Mouse (Mus musculus) liver, embryonic 16.5 days (tissue): Measurements from ENCODE around the gene Acss2. TPM values are rescaled to one million over a fixed set of nuclear protein-coding genes. Genes with fewer than 3 reads are reported as not detected.

Experiments used
- ATAC-seq: fragments of 200-750 bp; cut with Nextera tagmentation; 2 replicates; pipeline ENCODE4 v1.8.0; 2017; ENCODE audit warnings: low read depth, mild to moderate bottlenecking, moderate number of reproducible peaks, moderate library complexity
- H3K27ac ChIP-seq: fragments of 300-500 bp; sonication (generic); 2 replicates; pipeline ENCODE4 v1.5.1; 2014; ENCODE audit warnings: mild to moderate bottlenecking, low read length
- H3K27me3 ChIP-seq: fragments of 300-500 bp; sonication (generic); 2 replicates; pipeline ENCODE4 v1.6.1; 2014; ENCODE audit warnings: low read depth, low read length, mixed read lengths; ENCODE audit not compliant: control insufficient read depth, insufficient read depth
- H3K36me3 ChIP-seq: fragments of 300-500 bp; sonication (generic); 2 replicates; pipeline ENCODE4 v1.6.1; 2014; ENCODE audit warnings: mild to moderate bottlenecking; ENCODE audit not compliant: control insufficient read depth, insufficient read depth
- H3K4me1 ChIP-seq: fragments of 300-500 bp; sonication (generic); 2 replicates; pipeline ENCODE4 v1.6.1; 2014; ENCODE audit warnings: low read depth, low read length, mixed read lengths; ENCODE audit not compliant: control insufficient read depth
- H3K4me2 ChIP-seq: fragments of 300-500 bp; sonication (generic); 2 replicates; pipeline ENCODE4 v1.6.1; 2014; ENCODE audit warnings: low read depth, low read length, mixed read lengths
- H3K4me3 ChIP-seq: fragments of 300-500 bp; sonication (generic); 2 replicates; pipeline ENCODE4 v1.5.1; 2014; ENCODE audit warnings: low read depth, mild to moderate bottlenecking, low read length
- H3K9ac ChIP-seq: fragments of 300-500 bp; sonication (generic); 2 replicates; pipeline ENCODE4 v1.6.1; 2014; ENCODE audit warnings: low read depth, low read length
- H3K9me3 ChIP-seq: fragments of 300-500 bp; sonication (generic); replicated peaks from 2 replicates; pipeline ENCODE4 v1.6.1; 2016; ENCODE audit warnings: low read length; ENCODE audit not compliant: control insufficient read depth
- WGBS: fragments of 180-500 bp; shearing (Covaris S2); extraction: QIAGEN DNeasy Blood & Tissue Kit; methylation state at CpG from one replicate; pipeline ENCODE4 v1.1.7; 2014; ENCODE audit not compliant: insufficient replicate concordance; 5-methylcytosine and 5-hydroxymethylcytosine counted together
- polyA plus RNA-seq: library from polyadenylated mRNA; unstranded; fragments of >200 nt; fragmentation: Nextera tagmentation; extraction: Ambion mirVana; gene quantifications from 2 replicates; pipeline ENCODE4 v1.2.1, GENCODE M21; 2015

Gene Acss2
- polyA plus RNA-seq, 1 experiment from 2014 or later: 29.6 TPM

GRCm38 (mm10) chr2:155627030-155627738 lies 109.4 kb downstream of the Acss2 start:
- no peak overlapping the region for H3K4me3 ChIP-seq
- peaks cover 16% of the 10 kb centered on the region for H3K4me1 ChIP-seq
- no peak overlapping the region for H3K27ac ChIP-seq
- ATAC-seq: peak; percentile 19; the same call in 1 of the 2 replicates
- no peak overlapping the region for H3K9ac ChIP-seq
- H3K9me3 ChIP-seq: no peaks in the 10 kb centered on the region
- peaks cover 48% of the 10 kb centered on the region for H3K27me3 ChIP-seq
- no peaks in the 10 kb centered on the region for H3K36me3 ChIP-seq
- 39% methylated on average over 21 of the region's 21 CpGs for WGBS
- H3K4me2 ChIP-seq: no peak overlapping the region

- WGBS: 74% methylated on average over 9 of the region's 9 CpGs
Observed at GRCm38 (mm10) chr2:155628112-155628511, 110.4 kb downstream of the Acss2 start.

GRCm38 (mm10) chr2:155628519-155628918 lies 110.8 kb downstream of the Acss2 start:
- Histone ChIP-seq H3K27ac (no peak overlapping the region), H3K4me2 (no peak overlapping the region), H3K9ac (no peak overlapping the region), H3K27me3 (peaks cover 48% of the 10 kb centered on the region), H3K36me3 (no peaks in the 10 kb centered on the region), H3K4me1 (peaks cover 13% of the 10 kb centered on the region), H3K9me3 (no peaks in the 10 kb centered on the region), H3K4me3 (no peak overlapping the region)
- no peak for ATAC-seq
- 74% methylated on average over 13 of the region's 13 CpGs for WGBS

More at GRCm38 (mm10) chr2:155628112-155628511, 110.4 kb downstream of the Acss2 start:
- H3K4me3 ChIP-seq: no peak overlapping the region
- H3K9ac ChIP-seq: no peak overlapping the region
- H3K27ac ChIP-seq: no peak overlapping the region
- ATAC-seq: no peak
- no peak overlapping the region for H3K4me2 ChIP-seq
- H3K9me3 ChIP-seq: no peaks in the 10 kb centered on the region
- peaks cover 13% of the 10 kb centered on the region for H3K4me1 ChIP-seq
- H3K27me3 ChIP-seq: peaks cover 48% of the 10 kb centered on the region
- no peaks in the 10 kb centered on the region for H3K36me3 ChIP-seq

GRCm38 (mm10) chr2:155629231-155629661 lies 111.5 kb downstream of the Acss2 start:
- peak overlapping the region; percentile 40 for H3K4me3 ChIP-seq
- WGBS: 2% methylated on average over 35 of the region's 35 CpGs
- H3K27me3 ChIP-seq: peaks cover 48% of the 10 kb centered on the region
- 0 out of 2 replicates have a peak overlapping the region, but pooled peaks have one; percentile 7 for H3K9ac ChIP-seq
- peak overlapping the region; percentile 55 for H3K4me2 ChIP-seq
- H3K9me3 ChIP-seq: no peaks in the 10 kb centered on the region
- peaks cover 11% of the 10 kb centered on the region for H3K4me1 ChIP-seq
- H3K27ac ChIP-seq: no peak overlapping the region
- H3K36me3 ChIP-seq: no peaks in the 10 kb centered on the region; the same call in 1 of the 2 replicates
- ATAC-seq: no peak

GRCm38 (mm10) chr2:155630153-155630552 lies 112.4 kb downstream of the Acss2 start:
- no peak for ATAC-seq
- WGBS: 24% methylated on average over 20 of the region's 20 CpGs
- H3K27me3 ChIP-seq: peaks cover 48% of the 10 kb centered on the region

GRCm38 (mm10) chr2:155630590-155631416 lies 113.1 kb downstream of the Acss2 start:
- WGBS: 24% methylated on average over 43 of the region's 43 CpGs
- ATAC-seq: no peak
- Histone ChIP-seq H3K27ac (no peak overlapping the region), H3K27me3 (peaks cover 48% of the 10 kb centered on the region), H3K9ac (no peak overlapping the region), H3K4me1 (peaks cover 8% of the 10 kb centered on the region), H3K36me3 (no peaks in the 10 kb centered on the region; the same call in 1 of the 2 replicates), H3K4me3 (no peak overlapping the region), H3K9me3 (no peaks in the 10 kb centered on the region), H3K4me2 (no peak overlapping the region)

More at GRCm38 (mm10) chr2:155630153-155630552, 112.4 kb downstream of the Acss2 start:
- Histone ChIP-seq H3K27ac (no peak overlapping the region), H3K4me3 (no peak overlapping the region), H3K9me3 (no peaks in the 10 kb centered on the region), H3K9ac (no peak overlapping the region), H3K4me1 (peaks cover 8% of the 10 kb centered on the region), H3K4me2 (no peak overlapping the region), H3K36me3 (no peaks in the 10 kb centered on the region; the same call in 1 of the 2 replicates)

- no peak overlapping the region for H3K4me3 ChIP-seq
- peaks cover 4% of the 10 kb centered on the region; the same call in 1 of the 2 replicates for H3K36me3 ChIP-seq
- H3K27me3 ChIP-seq: peaks cover 45% of the 10 kb centered on the region
- H3K4me2 ChIP-seq: no peak overlapping the region
- H3K9me3 ChIP-seq: no peaks in the 10 kb centered on the region
- ATAC-seq: no peak
- H3K4me1 ChIP-seq: peaks cover 8% of the 10 kb centered on the region
- 79% methylated on average over 30 of the region's 30 CpGs for WGBS
- no peak overlapping the region for H3K9ac ChIP-seq
- H3K27ac ChIP-seq: no peak overlapping the region
Observed at GRCm38 (mm10) chr2:155632138-155632936, 114.6 kb downstream of the Acss2 start.

- H3K27ac ChIP-seq: no peak overlapping the region
- H3K9me3 ChIP-seq: no peaks in the 10 kb centered on the region
- peaks cover 8% of the 10 kb centered on the region for H3K4me1 ChIP-seq
- no peak for ATAC-seq
- H3K27me3 ChIP-seq: peaks cover 37% of the 10 kb centered on the region
- no peak overlapping the region for H3K4me3 ChIP-seq
- WGBS: 80% methylated on average over 19 of the region's 19 CpGs
- H3K9ac ChIP-seq: no peak overlapping the region
- no peak overlapping the region for H3K4me2 ChIP-seq
- peaks cover 6% of the 10 kb centered on the region; the same call in 1 of the 2 replicates for H3K36me3 ChIP-seq
Observed at GRCm38 (mm10) chr2:155633121-155633520, 115.4 kb downstream of the Acss2 start.
